Mouse (Mus musculus): ENCODE measurements around the gene Hist1h3i.
A peak's percentile ranks its signal among the peaks of the same experiment; 100 is the strongest.
"Not testable (repeated sequence)": the region's sequence is repeated elsewhere in the genome, so short reads cannot be mapped to it uniquely, and the experiment has no call there.

Gene Hist1h3i

DNA sequence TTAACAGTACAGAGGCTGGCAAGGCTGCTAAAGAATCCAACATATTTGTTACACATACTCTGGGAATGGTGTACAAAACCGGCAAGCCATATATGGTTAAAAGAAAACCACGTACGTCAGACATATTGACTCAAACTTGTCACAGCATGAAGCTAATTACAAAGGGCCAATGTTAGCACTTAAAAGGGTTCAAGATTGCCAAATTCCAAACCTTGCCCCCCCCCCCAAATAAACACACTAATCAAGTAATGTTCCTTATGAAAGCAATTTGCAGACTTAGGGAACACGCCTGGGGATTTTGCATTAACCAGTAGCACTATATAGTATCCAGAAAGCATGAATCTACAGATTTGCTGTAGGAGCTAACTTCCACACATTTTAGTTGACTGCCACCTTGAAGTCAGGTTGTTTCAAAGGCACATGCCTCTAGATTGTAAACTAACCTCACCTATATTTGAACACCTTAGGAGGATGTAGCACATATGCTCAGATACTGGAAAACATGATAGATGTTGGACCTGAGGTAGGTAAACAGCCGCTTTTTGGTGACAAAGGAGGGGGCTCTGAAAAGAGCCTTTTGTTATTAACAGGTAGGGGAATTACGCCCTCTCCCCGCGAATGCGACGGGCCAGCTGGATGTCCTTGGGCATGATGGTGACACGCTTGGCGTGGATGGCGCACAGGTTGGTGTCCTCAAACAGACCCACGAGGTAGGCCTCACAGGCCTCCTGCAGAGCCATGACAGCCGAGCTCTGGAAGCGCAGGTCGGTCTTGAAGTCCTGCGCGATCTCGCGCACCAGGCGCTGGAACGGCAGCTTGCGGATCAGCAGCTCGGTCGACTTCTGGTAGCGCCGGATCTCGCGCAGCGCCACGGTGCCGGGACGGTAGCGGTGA, 562 bp downstream of the Hist1h3i start:
- not testable (repeated sequence) for DNase-seq (ENCODE audit: low read depth, low spot score)

DNA sequence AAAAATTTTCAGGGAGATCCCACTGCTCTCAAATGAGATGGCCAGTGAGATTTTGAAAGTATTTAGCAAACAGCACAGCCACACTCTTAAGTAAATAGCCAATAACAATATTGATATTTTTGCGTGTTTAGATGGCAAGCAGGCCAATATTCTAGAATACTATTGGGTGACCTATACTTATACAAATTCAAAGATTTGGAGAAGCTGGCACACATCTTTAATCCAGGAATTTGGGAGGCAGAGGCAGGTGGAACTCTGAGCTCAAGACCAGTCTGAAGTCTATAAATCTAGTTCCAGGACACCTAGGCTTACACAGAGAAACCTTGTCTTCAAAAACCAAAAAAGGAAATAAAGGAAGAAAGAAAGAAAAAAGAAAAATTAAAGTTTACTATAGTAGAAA, 1.5 kb downstream of the Hist1h3i start:
- DNase-seq (ENCODE audit: low read depth, low spot score), result no peak

DNA sequence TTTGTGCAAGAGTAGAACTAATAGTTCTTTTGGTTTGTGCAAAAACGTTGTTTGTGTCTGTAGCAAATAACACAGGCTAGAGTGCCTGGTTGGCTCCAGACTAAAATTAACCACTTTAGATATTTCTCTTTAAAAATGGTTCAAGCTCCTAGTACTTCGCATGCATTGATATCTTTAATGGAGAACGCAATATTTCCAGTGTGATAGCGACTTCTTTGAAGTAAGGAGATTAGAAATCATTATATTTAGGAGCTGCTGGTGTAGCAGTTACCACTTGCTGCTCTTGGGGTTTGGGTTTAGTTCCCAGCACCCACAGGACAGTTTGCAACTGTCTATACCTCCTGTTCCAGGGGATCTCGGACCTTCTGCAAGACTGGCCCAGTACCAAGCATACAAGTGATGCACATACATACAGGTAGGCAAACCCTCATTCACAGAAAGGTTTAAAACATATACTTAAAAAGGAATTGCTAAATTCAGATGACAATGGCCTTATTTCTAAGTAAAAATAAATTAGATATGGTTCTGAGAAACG, 2.1 kb downstream of the Hist1h3i start:
- no peak for DNase-seq (ENCODE audit: low read depth, low spot score)

DNA sequence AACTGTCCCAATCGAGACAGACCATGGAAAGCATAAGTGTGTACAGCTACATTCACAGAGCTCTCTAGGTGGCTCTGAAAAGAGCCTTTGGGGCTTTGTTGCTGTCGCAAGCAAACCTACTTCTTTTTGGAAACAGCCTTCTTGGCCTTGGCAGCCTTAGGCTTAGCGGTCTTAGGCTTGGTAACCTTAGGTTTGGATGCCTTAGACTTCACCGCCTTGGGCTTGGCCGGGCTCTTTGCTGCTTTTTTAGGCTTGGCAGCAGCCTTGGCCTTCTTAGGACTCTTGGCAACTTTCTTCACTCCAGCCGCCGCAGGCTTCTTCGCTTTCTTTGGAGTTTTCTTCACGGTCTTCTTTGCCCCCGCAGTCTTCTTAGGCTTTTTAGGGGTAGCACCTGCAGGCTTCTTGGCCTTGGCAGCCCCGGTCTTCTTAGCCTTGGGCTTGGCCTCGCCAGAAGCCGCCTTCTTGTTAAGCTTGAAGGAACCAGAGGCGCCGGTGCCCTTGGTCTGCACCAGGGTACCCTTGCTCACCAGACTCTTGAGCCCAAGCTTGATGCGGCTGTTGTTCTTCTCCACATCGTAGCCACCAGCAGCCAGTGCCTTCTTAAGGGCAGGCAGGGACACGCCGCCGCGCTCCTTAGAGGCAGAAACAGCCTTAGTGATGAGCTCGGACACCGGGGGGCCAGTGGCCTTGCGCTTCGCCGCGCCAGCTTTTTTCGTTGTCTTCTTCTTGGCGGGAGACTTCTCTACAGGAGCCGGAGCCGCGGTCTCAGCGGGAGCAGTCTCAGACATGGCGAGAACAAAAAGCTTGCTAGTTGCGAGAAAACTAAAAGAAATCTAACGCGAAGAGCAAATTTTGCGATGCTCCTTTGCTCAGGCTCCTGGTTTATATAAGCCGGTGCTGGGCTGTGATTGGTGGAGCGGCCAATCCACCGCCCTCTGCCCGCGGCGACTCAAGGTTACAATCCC, 3.1 kb downstream of the Hist1h3i start, which contains the start of gene Hist1h1b:
Gene Hist1h1b (minus strand): TSS at position 859 of the 965 bp plus-strand sequence.
- no peak for DNase-seq (ENCODE audit: low read depth, low spot score)

DNA sequence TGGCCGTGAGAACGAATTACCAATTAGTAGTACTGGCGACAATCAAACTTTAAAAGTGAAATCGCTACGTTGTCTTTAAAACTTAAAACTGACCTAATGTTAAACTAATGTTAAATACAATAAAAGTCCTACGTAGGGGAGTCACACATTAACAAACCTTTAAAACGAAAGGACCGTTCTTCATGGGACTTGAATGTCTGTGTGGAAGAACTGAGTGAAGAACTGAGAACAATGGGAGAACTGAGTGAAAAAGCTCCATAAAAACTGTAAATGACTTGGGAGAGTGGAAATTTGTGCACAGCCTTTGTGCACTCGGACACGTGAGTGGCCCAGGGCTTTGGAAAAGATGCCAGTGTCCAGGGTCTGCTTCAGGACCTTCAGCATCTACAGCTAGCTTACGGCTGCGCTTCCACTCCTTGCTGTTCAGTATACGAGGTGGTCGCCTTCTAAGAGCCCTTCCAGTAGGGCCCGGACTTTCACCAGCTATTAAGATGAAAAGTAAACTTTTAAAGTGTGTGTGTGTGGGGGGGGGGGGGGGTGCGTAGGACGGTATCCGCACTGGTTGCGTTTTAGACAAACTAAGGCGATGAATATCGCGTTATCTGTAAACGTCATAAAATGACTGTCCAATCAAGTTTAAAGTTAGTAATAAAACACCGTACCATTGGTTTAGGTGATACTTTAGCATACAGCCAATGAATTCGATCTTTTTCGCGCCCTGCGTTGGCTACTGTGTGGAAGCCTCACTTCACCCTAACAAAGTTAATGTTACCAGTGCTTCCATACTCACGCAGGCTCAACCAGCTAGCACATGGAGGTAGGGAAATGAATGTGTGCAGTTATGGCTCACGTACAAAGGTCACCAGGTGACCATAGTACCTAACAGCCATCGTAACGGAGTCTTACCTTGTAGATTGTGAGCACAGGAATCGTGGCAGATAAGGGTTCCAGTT, 4.1 kb downstream of the Hist1h3i start:
- DNase-seq (ENCODE audit: low read depth, low spot score), result peak; percentile 68

DNA sequence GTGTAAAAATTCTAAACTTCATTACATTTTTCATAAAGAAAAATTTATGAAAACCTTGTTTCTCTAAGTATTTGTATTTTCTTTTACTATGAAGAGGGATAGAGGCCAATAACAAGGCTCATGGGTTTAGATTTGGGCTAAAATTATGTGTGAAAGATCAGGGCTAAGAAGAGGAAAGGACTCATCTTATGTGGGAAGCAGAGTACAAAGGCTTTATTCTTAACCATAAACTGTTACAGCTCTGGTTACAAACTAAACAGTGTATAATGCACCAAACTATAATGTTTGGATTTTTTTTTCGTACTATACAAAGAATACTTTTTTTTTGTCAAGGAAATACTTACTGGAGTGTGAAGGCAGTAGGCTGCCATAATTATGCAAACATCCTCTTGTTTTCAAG, 27.5 kb downstream of the Hist1h3i start:
- no peak for DNase-seq (ENCODE audit: low read depth, low spot score)

DNA sequence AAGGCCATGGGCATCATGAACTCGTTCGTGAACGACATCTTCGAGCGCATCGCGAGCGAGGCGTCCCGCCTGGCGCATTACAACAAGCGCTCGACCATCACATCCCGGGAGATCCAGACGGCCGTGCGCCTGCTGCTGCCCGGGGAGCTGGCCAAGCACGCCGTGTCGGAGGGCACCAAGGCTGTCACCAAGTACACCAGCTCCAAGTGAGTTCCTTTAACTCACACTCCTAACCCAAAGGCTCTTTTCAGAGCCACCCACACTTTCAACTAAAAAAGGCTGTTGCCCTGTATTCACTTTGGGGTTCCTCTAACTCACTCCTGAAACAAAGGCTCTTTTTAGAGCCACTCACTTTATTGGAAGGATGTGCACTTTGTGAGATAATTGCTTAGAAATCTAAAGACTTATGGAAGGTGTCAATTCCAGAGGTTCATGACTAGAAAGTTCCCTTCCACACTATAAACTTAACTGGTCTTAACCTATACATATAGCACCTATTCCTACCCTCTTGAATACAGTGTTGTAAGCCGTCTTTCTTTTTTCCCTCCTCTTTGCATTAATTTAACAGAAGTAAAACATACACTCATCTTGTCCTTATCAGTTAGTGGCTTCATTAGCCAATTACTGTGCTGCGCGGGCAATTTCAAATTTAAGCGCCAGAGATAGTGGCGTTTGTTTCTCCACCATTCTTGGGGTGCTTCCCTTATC, 28.7 kb downstream of the Hist1h3i start:
- DNase-seq (ENCODE audit: low read depth, low spot score), result not testable (repeated sequence)

DNA sequence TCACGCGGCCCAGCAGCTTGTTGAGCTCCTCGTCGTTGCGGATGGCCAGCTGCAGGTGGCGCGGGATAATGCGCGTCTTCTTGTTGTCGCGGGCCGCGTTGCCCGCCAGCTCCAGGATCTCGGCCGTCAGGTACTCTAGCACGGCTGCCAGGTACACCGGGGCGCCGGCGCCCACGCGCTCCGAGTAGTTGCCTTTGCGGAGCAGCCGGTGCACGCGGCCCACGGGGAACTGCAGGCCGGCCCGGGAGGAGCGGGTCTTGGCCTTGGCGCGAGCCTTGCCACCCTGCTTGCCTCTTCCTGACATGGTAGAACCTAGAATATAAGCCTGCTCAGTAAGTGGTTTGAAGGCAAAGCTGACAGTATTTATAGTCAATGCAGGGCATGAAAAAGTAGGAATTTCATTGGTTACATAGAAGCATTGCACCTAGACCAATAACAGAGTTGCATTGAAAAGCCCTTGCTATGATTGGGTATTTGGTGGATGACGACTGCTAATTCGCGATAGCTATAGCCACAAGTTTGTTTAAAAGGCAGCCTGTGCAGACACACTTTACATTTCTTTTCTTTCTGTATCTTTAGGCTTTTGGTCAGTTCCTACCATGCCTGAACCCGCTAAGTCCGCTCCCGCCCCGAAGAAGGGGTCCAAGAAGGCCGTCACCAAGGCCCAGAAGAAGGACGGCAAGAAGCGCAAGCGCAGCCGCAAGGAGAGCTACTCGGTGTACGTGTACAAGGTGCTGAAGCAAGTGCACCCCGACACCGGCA, 29.5 kb downstream of the Hist1h3i start, which contains the start of the genes Hist1h2ak and Hist1h2bn:
Gene Hist1h2ak (minus strand): TSS at position 304 of the 762 bp plus-strand sequence.
Gene Hist1h2bn (plus strand): TSS at position 600 of the 762 bp plus-strand sequence.
- DNase-seq (ENCODE audit: low read depth, low spot score), result peak; percentile 85

DNA sequence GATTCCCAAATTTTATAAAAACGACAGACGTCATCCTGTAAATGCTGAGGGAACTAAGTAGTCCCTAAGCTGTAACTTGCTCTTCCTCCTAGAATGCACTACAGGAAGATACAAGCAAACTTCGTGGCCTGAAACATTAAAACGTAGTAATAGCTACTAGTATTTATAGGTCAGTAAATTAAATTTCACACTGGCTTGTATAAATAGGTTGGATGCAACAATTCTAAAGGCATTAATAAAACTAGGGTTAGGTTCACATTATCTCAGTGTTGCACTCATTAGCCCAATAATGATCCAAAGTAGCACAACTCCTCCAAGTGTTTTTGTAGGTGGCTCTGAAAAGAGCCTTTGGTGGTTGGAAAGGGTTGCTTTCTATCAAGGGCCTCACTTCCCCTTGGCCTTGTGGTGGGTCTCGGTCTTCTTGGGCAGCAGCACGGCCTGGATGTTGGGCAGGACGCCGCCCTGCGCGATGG, 30.1 kb downstream of the Hist1h3i start:
- no peak for DNase-seq (ENCODE audit: low read depth, low spot score)

DNA sequence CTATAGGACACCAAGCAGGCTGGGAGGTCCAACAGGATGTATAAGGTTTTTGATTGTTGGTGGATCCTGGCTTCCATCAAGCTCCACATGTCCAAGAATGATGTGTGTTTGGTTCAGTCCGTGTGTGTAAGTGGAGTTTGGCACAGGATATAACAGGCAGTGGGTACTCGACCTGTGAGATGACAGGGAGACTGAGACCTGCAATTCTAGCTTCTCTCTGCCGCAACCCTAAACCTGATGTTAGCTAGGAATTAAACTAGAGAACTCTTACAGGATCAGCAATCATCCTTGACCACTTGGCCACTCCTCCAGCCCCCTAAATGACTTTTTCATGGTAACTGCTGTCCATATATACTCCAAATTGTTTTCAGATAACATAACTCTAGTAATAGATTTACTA, 30.8 kb downstream of the Hist1h3i start:
- no peak for DNase-seq (ENCODE audit: low read depth, low spot score)

DNA sequence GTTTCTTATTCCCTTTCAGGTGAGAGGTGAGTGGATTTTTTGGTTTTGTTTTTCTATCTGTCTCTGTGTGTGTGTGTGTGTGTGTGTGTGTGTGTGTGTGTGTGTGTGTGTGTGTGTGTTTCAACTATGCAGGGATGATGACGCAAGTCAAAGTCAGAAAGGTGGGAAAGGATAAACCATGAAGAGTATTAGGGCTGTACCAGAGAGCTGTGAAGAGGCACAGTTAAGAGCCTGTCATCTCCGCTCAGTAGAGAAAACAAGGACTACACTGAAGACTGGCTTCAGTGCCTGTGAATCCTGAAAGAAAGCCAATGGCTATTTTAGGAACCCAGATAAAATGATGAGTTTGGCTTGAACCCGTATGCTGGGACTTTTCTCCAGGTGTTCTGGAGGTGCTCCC, 31.3 kb downstream of the Hist1h3i start:
- no peak for DNase-seq (ENCODE audit: low read depth, low spot score)

DNA sequence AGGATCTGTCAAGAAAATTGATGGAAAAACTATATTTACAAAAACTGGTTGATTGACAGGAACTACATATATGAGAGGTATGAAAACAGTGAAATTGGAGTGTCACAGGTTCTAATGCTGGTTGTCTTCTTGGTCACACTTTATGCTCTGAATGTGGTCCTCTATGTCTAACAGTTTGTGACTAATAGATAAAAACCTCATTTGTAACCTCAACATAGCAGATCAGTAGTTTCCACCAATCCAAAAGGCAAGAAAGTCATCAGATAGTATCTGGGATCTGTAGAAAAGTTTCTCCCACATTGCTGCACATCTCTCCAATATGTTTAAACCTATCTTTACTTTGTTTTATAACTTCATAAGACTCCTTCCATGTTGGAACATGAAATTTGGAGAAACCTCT, 31.8 kb downstream of the Hist1h3i start:
- no peak for DNase-seq (ENCODE audit: low read depth, low spot score)

DNA sequence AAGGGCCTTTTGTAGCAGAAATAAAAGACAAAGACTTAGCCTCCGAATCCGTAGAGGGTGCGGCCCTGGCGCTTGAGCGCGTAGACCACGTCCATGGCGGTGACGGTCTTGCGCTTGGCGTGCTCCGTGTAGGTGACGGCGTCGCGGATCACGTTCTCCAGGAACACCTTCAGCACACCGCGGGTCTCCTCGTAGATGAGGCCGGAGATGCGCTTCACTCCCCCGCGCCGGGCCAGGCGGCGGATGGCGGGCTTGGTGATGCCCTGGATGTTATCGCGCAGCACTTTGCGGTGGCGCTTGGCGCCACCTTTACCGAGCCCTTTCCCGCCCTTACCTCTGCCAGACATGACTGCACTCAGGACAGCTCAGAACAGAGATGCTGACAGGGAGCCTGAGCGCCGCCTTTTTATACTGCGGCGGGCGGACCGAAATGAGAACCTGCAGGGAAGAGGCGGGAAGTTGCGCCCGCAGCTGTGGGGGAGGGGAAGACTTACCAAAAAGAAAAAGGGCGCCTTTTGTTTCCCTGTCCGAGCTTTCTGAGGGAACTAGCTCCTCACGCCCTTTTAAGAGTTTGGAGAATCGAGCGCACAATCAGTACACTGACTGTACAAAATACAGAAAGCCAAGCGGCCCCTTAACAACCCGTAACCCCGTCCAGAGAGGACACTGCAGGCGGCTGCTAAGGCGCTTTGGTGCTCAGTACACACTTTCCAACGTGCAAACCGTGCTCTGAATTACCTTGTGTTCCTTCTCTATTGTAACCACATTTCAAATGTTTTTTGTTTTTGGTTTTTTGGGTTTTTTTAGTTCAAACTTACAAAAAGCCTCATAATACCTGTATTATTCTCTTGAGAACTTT, 32.8 kb downstream of the Hist1h3i start, which contains the start of gene Hist1h4k:
Gene Hist1h4k (minus strand): TSS at position 347 of the 859 bp plus-strand sequence.
- peak; percentile 69 for DNase-seq (ENCODE audit: low read depth, low spot score)

DNA sequence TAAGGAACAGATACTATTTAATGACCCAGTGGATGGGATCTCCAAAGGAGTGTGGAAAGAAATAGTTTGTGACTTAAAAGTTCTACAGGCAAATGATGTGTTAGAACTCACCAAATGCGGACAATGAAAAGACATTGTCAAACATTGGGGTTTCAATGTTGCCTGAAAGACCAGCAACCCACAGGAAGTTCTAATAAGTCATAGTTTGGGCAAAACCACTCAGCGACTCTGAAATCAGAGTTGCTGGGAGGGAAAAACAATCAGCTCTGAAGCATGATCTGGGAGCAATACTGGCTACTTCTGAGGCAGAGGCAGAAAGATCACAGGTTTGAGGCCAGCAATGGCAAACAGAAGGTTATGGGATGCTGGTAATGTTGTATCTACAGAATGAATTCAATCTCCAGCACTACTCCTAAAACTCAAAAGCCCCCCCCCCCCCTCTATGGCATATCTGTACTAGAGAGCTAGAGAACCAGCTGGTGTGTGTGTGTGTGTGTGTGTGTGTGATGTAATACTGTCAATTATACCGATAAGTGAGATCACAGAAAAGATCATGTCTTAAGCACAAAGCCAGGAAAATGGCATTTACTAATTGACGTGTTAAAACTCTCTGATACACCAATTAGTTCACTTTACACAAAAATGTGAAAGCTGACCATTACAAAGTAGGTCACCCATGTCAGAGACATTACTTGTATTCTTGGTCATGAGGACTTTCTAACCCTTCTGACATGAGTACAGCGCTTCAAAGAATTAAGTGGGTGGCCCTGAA, 33.6 kb downstream of the Hist1h3i start:
- no peak for DNase-seq (ENCODE audit: low read depth, low spot score)

DNA sequence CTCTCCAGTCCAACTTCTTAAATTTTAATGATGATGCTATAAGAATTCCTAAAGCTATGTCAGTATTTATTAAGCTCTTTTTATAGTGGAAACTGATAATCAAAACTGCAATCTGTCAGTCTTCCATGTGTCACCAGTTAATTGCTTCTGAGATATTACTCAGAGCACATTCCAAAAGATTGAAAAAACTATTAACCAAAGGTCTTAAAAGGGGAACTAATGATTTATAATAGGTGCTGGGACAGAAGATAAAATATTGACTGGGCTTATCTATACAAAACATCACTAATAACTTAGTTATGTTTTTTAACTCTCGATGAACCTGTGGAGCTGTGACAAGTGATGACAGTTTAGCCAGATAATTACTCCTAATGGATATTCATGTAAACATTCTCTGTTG, 38.2 kb downstream of the Hist1h3i start:
- DNase-seq (ENCODE audit: low read depth, low spot score), result no peak

DNA sequence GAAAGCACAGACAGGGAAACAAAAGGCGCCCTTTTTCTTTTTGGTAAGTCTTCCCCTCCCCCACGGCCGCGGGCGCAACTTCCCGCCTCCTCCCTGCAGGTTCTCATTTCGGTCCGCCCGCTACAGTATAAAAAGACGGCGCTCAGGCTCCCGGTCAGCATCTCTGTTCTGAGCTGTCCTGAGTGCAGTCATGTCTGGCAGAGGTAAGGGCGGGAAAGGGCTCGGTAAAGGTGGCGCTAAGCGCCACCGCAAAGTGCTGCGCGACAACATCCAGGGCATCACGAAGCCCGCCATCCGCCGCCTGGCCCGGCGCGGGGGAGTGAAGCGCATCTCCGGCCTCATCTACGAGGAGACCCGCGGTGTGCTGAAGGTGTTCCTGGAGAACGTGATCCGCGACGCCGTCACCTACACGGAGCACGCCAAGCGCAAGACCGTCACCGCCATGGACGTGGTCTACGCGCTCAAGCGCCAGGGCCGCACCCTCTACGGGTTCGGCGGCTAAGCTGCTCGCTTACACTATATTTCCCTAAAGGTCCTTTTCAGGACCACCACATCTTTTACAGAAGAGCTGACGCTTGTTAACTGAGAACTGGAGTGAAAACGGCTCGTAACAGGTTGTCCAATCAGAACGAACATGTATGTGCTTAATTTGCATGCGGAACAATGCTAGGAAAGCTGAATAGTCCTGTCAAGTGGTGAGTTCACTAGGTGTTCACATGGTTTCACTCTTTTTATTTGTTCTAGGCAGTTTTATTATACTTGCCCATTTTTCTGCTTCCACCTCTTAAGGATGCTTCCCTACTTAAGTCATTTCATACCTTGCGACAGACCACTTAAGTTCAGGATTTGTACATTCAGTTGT, 48.0 kb downstream of the Hist1h3i start, which contains the start of gene Hist1h4j:
Gene Hist1h4j (plus strand): TSS at position 159 of the 862 bp plus-strand sequence.
- DNase-seq (ENCODE audit: low read depth, low spot score), result peak; percentile 70

Measured in retina, postnatal 7 days (tissue).